8 mouse cellular contexts compared by ENCODE assay signal in the genomic region with DNA sequence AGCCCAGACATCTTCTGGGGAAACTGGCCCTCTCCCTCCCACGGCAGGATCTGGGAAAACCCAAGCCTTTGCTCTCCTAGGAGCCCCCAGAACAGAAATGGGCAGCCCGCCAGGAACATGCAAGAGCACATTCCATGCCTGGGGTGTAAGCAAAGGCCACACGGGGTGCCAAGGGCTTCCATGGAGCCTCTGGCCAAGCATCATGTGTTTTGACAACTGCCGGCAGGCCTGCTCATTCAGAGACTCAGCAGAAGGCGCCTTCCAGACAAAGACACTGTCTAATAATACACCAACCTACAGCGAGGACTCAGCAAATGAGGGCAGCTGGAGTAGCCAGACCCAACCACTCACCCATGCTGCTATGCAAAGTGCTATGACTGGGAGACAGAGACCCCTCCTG. TPM values are rescaled to one million over a fixed set of nuclear protein-coding genes. Genes with fewer than 3 reads are reported as not detected.
DNase-seq lines count a peak whose midpoint lies in the region; ATAC-seq and TF ChIP-seq lines count a peak whose summit lies in the region.

No protein-coding gene starts in this region.

- TF ChIP-seq POLR2A in brain, embryonic 14.5 days (IDR thresholded peaks at IDR 0.05; ENCODE audit: borderline replicate concordance, extremely low read depth, insufficient read depth, insufficient read length, poor library complexity, severe bottlenecking) = no peak

- TF ChIP-seq CTCF in brain, embryonic 14.5 days (IDR thresholded peaks at IDR 0.05; ENCODE audit: borderline replicate concordance, extremely low read depth, insufficient read depth, insufficient read length) = no peak

- ATAC-seq in frontal cortex, adult (ENCODE audit: low TSS enrichment) = no peak
- ATAC-seq in forebrain, embryonic 12.5 days (ENCODE audit: low FRiP score) = peak; percentile 81; the same call in 1 of the 2 replicates
- ATAC-seq in midbrain, embryonic 13.5 days = peak; percentile 72

- H3K4me3 ChIP-seq in forebrain, embryonic 12.5 days (replicated peaks) = no peak overlapping the region
- no peak overlapping the region for H3K4me3 ChIP-seq in midbrain, embryonic 13.5 days (replicated peaks)

- DNase-seq in frontal cortex, postnatal 10 days (ENCODE audit: low spot score in 2 of 2) = peak; percentile 62 to 68
- DNase-seq in brain, embryonic 14.5 days (ENCODE audit: low read depth) = peak; percentile 96
- DNase-seq in heart, postnatal 25 days (ENCODE audit: low spot score) = peak; percentile 83
- peak; percentile 45 to 64 for DNase-seq in layer of hippocampus, postnatal 14 days (ENCODE audit: low spot score in 2 of 2)
- peak; percentile 86 to 92 for DNase-seq in urinary bladder, postnatal 36 days (ENCODE audit: low spot score in 2 of 2)

- H3K27me3 ChIP-seq in forebrain, embryonic 12.5 days = no peaks in the 10 kb centered on the region
- no peaks in the 10 kb centered on the region for H3K27me3 ChIP-seq in midbrain, embryonic 13.5 days

- WGBS in forebrain, embryonic 12.5 days = 18% methylated on average over 6 of the region's 6 CpGs
- WGBS in midbrain, embryonic 13.5 days = 38% methylated on average over 6 of the region's 6 CpGs

- intact Hi-C loops in heart, postnatal 25 days (cut with DNase I) = loop anchor here (5.0 kb wide), 1 partner anchor 37 kb away; no protein-coding TSS in a partner anchor

- H3K4me1 ChIP-seq in forebrain, embryonic 12.5 days = peaks cover 44% of the 10 kb centered on the region
- peaks cover 48% of the 10 kb centered on the region for H3K4me1 ChIP-seq in midbrain, embryonic 13.5 days (replicated peaks)

- H3K9me3 ChIP-seq in forebrain, embryonic 12.5 days = no peaks in the 10 kb centered on the region
- no peaks in the 10 kb centered on the region for H3K9me3 ChIP-seq in midbrain, embryonic 13.5 days

- peaks cover 42% of the 10 kb centered on the region for H3K36me3 ChIP-seq in forebrain, embryonic 12.5 days (replicated peaks)
- H3K36me3 ChIP-seq in midbrain, embryonic 13.5 days = peaks cover 45% of the 10 kb centered on the region

- peak overlapping the region; percentile 69 for H3K27ac ChIP-seq in forebrain, embryonic 12.5 days
- H3K27ac ChIP-seq in midbrain, embryonic 13.5 days = peak overlapping the region; percentile 51

- H3K9ac ChIP-seq in forebrain, embryonic 12.5 days = no peak overlapping the region
- H3K9ac ChIP-seq in midbrain, embryonic 13.5 days (replicated peaks) = no peak overlapping the region

- 0 out of 2 replicates have a peak overlapping the region, but pooled peaks have one; percentile 11 for H3K4me2 ChIP-seq in forebrain, embryonic 12.5 days
- no peak overlapping the region for H3K4me2 ChIP-seq in midbrain, embryonic 13.5 days (replicated peaks)

RNA-seq across cellular contexts. Expression of a gene that starts 38.6 kb away (rescaled TPM):
- 0.08 and 0.16 TPM in 2 replicates for polyA plus RNA-seq in brain, embryonic 14.5 days (2012; rRNA removed)
- 0.24 and 0.57 TPM in 2 replicates for polyA plus RNA-seq in forebrain, embryonic 12.5 days (2016; fragmentation: Nextera tagmentation; extraction: Ambion mirVana)
- under 1 TPM; 0.08 to 0.22 TPM for total RNA-seq in heart, postnatal 25 days (2021)
- 1 to 10 TPM in 1 of 2 experiments, under 1 TPM in 1; 0.67 to 1.3 TPM for total RNA-seq in layer of hippocampus, postnatal 14 days (2021)
- 0.62 and 0.70 TPM in 2 replicates for polyA plus RNA-seq in midbrain, embryonic 13.5 days (2015; fragmentation: Nextera tagmentation; extraction: Ambion mirVana)

RNA-seq across cellular contexts. Expression of a gene that starts 42.3 kb away (rescaled TPM):
- 134 and 173 TPM in 2 replicates for polyA plus RNA-seq in brain, embryonic 14.5 days (2012; rRNA removed)
- 159 and 171 TPM in 2 replicates for polyA plus RNA-seq in forebrain, embryonic 12.5 days (2016; fragmentation: Nextera tagmentation; extraction: Ambion mirVana)
- 100 to 1,000 TPM in 1 of 2 experiments, 10 to 100 TPM in 1; 77.0 to 101 TPM for total RNA-seq in heart, postnatal 25 days (2021)
- total RNA-seq in layer of hippocampus, postnatal 14 days (2021) = 100 to 1,000 TPM; 123 to 132 TPM
- polyA plus RNA-seq in midbrain, embryonic 13.5 days (2015; fragmentation: Nextera tagmentation; extraction: Ambion mirVana) = 120 and 132 TPM in 2 replicates

RNA-seq across cellular contexts. Expression of a gene that starts 56.2 kb away (rescaled TPM):
- polyA plus RNA-seq in brain, embryonic 14.5 days (2012; rRNA removed) = 30.7 and 31.2 TPM in 2 replicates
- polyA plus RNA-seq in forebrain, embryonic 12.5 days (2016; fragmentation: Nextera tagmentation; extraction: Ambion mirVana) = 1.1 and 1.9 TPM in 2 replicates
- 1 to 10 TPM; 1.8 to 1.9 TPM for total RNA-seq in heart, postnatal 25 days (2021)
- total RNA-seq in layer of hippocampus, postnatal 14 days (2021) = not detected
- polyA plus RNA-seq in midbrain, embryonic 13.5 days (2015; fragmentation: Nextera tagmentation; extraction: Ambion mirVana) = 8.5 and 9.8 TPM in 2 replicates
